Comparison of ENCODE assay signal across 16 mouse cellular contexts in the genomic region with DNA sequence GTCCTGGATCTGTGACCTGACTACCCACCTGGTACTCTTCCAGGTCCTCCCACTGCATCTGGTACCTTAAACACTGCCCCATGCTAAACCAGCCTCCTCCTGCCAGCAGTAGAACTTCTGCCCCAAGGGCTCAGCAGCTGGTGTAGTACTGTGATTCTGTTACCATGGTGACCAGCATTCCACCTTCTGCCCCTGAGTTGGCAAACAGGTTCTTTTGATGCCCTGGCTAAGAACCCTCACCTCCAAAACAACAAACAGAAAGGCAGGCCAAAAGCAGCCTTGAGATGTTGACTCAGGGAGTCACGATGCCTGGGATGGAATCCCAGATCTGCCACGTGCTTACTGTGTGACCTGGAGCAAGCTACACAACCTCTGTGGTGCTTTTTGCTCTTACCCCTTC. TPM values are rescaled to one million over a fixed set of nuclear protein-coding genes. Genes with fewer than 3 reads are reported as not detected.
DNase-seq lines count a peak whose midpoint lies in the region; ATAC-seq and TF ChIP-seq lines count a peak whose summit lies in the region.
"Had no signal": no experiment of that assay in that cellular context is flagged by ENCODE, and none has a peak within 500 bp of the region (broad histone marks: within the 10 kb centered on the region; RNA-seq: fewer than 3 reads in every experiment).

Cib4 (minus strand) TSS at position 139 of the 400 bp plus-strand sequence.

- H3K36me3 ChIP-seq in lung, embryonic 15.5 days = no peaks in the 10 kb centered on the region
- H3K36me3 ChIP-seq in intestine, postnatal 0 days (ENCODE audit: control insufficient read depth, insufficient read depth) = no peaks in the 10 kb centered on the region
- H3K36me3 ChIP-seq: heart, embryonic 13.5 days; hindbrain, embryonic 13.5 days; limb, embryonic 15.5 days had no signal

- H3K27me3 ChIP-seq in lung, embryonic 15.5 days = no peaks in the 10 kb centered on the region
- H3K27me3 ChIP-seq in intestine, postnatal 0 days (replicated peaks; ENCODE audit: control insufficient read depth, insufficient read depth, low read length) = no peaks in the 10 kb centered on the region
- H3K27me3 ChIP-seq: heart, embryonic 13.5 days; hindbrain, embryonic 13.5 days; limb, embryonic 15.5 days had no signal

- H3K4me1 ChIP-seq in lung, embryonic 15.5 days = peaks cover 2% of the 10 kb centered on the region; the same call in 1 of the 2 replicates
- H3K4me1 ChIP-seq in intestine, postnatal 0 days (replicated peaks; ENCODE audit: control insufficient read depth, insufficient read depth, low read length) = no peaks in the 10 kb centered on the region

- H3K27ac ChIP-seq in lung, embryonic 15.5 days = no peak within 1 kb of the TSS
- H3K27ac ChIP-seq in layer of hippocampus, adult 2 months = no peak within 1 kb of the TSS
- H3K27ac ChIP-seq in intestine, postnatal 0 days (ENCODE audit: low read depth, low read length) = no peak within 1 kb of the TSS
- H3K27ac ChIP-seq: heart, embryonic 13.5 days; hindbrain, embryonic 13.5 days; limb, embryonic 15.5 days had no signal

- DNase-seq in kidney, adult 11 months = peak; percentile 30
- no peak for DNase-seq in kidney, postnatal 25 days
- DNase-seq in 3T3-L1 (ENCODE audit: low read depth, low spot score) = peak; percentile 42
- DNase-seq in adrenal gland, postnatal 14 days = peak; percentile 63
- no peak for DNase-seq in layer of hippocampus, adult 2 months (ENCODE audit: low spot score in 2 of 2)
- no peak for DNase-seq in right cerebral cortex, postnatal 36 days (ENCODE audit: low spot score in 2 of 2)
- DNase-seq: layer of hippocampus, postnatal 36 days had no signal

- 48% methylated on average over 2 of the region's 2 CpGs for WGBS in lung, embryonic 15.5 days
- WGBS in intestine, postnatal 0 days = 23% methylated on average over 2 of the region's 2 CpGs

- TF ChIP-seq CTCF in layer of hippocampus, adult 2 months (conservative IDR thresholded peaks at IDR 0.05) = no peak
- TF ChIP-seq CTCF in intestine, postnatal 0 days (IDR thresholded peaks at IDR 0.05; ENCODE audit: low read depth) = no peak

- H3K9me3 ChIP-seq in lung, embryonic 15.5 days = no peaks in the 10 kb centered on the region
- H3K9me3 ChIP-seq in intestine, postnatal 0 days (ENCODE audit: control insufficient read depth) = no peaks in the 10 kb centered on the region
- H3K9me3 ChIP-seq: heart, embryonic 13.5 days; hindbrain, embryonic 13.5 days; limb, embryonic 15.5 days had no signal

- ATAC-seq in lung, embryonic 15.5 days (ENCODE audit: borderline replicate concordance, extremely low read depth, low FRiP score, low TSS enrichment) = peak; percentile 35; the same call in 1 of the 2 replicates
- ATAC-seq in intestine, postnatal 0 days = no peak

- no peak within 1 kb of the TSS for H3K4me2 ChIP-seq in lung, embryonic 15.5 days
- H3K4me2 ChIP-seq in intestine, postnatal 0 days (replicated peaks; ENCODE audit: low read depth) = no peak within 1 kb of the TSS
- H3K4me2 ChIP-seq: heart, embryonic 13.5 days; hindbrain, embryonic 13.5 days; limb, embryonic 15.5 days had no signal

- no peak within 1 kb of the TSS for H3K4me3 ChIP-seq in lung, embryonic 15.5 days
- H3K4me3 ChIP-seq in layer of hippocampus, adult 2 months = no peak within 1 kb of the TSS
- no peak within 1 kb of the TSS for H3K4me3 ChIP-seq in intestine, postnatal 0 days (ENCODE audit: low read depth, low read length)
- H3K4me3 ChIP-seq: heart, embryonic 13.5 days; hindbrain, embryonic 13.5 days; limb, embryonic 15.5 days had no signal

- H3K9ac ChIP-seq in lung, embryonic 15.5 days = no peak within 1 kb of the TSS
- H3K9ac ChIP-seq in intestine, postnatal 0 days (ENCODE audit: low read depth, low read length) = no peak within 1 kb of the TSS
- H3K9ac ChIP-seq: heart, embryonic 13.5 days; hindbrain, embryonic 13.5 days; limb, embryonic 15.5 days had no signal

RNA-seq across cellular contexts. Expression of gene Cib4, which starts in this region (rescaled TPM):
- 1.0 and 1.4 TPM in 2 replicates for total RNA-seq in adrenal gland, postnatal 14 days (2021)
- polyA plus RNA-seq in lung, embryonic 15.5 days (2015; fragmentation: Nextera tagmentation; extraction: Ambion mirVana) = 0.26 TPM in 1 of 2 replicates, not detected in the other
- not detected for total RNA-seq in layer of hippocampus, adult 2 months (2021)
- not detected in 2 replicates for polyA plus RNA-seq in intestine, postnatal 0 days (2015; fragmentation: Nextera tagmentation; extraction: Ambion mirVana)
- total RNA-seq: CH12.LX; layer of hippocampus, postnatal 36 days; megakaryocyte-erythroid progenitor cell, adult 5-6 weeks had no signal
- polyA plus RNA-seq: heart, embryonic 13.5 days; hindbrain, embryonic 13.5 days; kidney, embryonic 16.5 days; limb, embryonic 15.5 days; spleen, adult 2 months had no signal

Comparison
In these comparisons a context has a peak if more than half of its experiments do, and no peak if none do; other contexts are left out.
1. DNase-seq: peak in kidney, adult 11 months (single experiment), 3T3-L1 (single experiment) and adrenal gland, postnatal 14 days (single experiment); none in kidney, postnatal 25 days (0 of 2), layer of hippocampus, adult 2 months (0 of 2) and right cerebral cortex, postnatal 36 days (0 of 2).
2. Peak in ATAC-seq in lung, embryonic 15.5 days; RNA of the gene not detected or under 1 TPM.